Mouse (Mus musculus): ENCODE data around the gene Ccdc8. TPM values are rescaled to one million over a fixed set of nuclear protein-coding genes. Genes with fewer than 3 reads are reported as not detected.

The Ccdc8 gene
- polyA plus RNA-seq, 1 experiment from 2014 or later = 1.1 TPM

DNA sequence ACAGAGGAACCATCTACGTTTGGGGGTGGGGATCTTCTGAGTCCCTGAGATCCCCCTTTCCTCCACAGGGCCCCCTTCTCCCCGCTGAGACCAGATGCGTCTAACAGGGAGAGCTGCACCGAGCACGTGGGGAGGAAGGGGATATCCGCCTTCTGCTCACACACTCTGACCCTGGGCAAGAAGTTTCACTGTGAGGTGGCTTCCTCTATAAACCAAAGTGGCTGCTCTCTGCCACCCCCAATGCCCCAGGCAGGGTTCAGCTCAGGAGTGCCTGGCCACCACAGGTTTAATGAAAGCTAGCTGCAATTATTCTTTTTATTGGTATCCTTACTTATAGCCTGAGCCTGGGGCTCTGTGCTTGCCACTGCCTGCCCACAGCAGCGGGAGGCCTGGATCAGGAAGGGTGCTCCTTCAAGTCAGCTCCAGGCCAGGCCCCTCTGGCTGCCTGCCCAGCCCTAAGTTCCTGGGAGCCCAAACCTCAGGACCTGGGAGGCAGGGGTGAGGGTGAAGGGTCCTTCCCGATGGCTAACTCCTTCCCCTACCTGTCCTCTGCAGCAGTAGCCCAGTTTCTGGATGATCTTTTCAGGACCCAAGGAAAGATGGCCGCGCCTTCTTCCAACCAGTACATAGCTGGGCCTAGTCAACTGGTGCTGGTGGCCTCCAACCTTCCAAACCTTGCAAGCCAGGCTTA lies 32.5 kb downstream of the Ccdc8 start:
- peaks cover 53% of the 10 kb centered on the region for H3K4me1 ChIP-seq (ENCODE audit: insufficient read depth)
- 45% methylated on average over 9 of the region's 10 CpGs for WGBS (ENCODE audit: insufficient replicate concordance)
- H3K9me3 ChIP-seq (ENCODE audit: low read length) = no peaks in the 10 kb centered on the region
- no peak overlapping the region for H3K4me3 ChIP-seq (ENCODE audit: low read depth, low read length)
- TF ChIP-seq EP300 (IDR thresholded peaks at IDR 0.05; ENCODE audit: low read depth) = no peak
- no peak for TF ChIP-seq CTCF (IDR thresholded peaks at IDR 0.05; ENCODE audit: low read depth)
- H3K27ac ChIP-seq (ENCODE audit: low read depth) = peak overlapping the region; percentile 76
- ATAC-seq (no peak), DNase-seq (no peak)
- peak overlapping the region; percentile 84 for H3K4me2 ChIP-seq (ENCODE audit: low read depth, low read length)
- no peaks in the 10 kb centered on the region for H3K27me3 ChIP-seq (ENCODE audit: insufficient read depth, low read length)
- peaks cover 23% of the 10 kb centered on the region for H3K36me3 ChIP-seq (replicated peaks; ENCODE audit: insufficient read depth, low read length)
- H3K9ac ChIP-seq (replicated peaks) = peak overlapping the region; percentile 42

- Histone ChIP-seq H3K4me1 (ENCODE audit: insufficient read depth) (peaks cover 53% of the 10 kb centered on the region), H3K36me3 (replicated peaks; ENCODE audit: insufficient read depth, low read length) (peaks cover 20% of the 10 kb centered on the region), H3K4me3 (ENCODE audit: low read depth, low read length) (no peak overlapping the region), H3K27me3 (ENCODE audit: insufficient read depth, low read length) (no peaks in the 10 kb centered on the region), H3K27ac (ENCODE audit: low read depth) (peak overlapping the region; percentile 76), H3K9ac (replicated peaks) (peak overlapping the region; percentile 21; the same call in 1 of the 2 replicates), H3K4me2 (ENCODE audit: low read depth, low read length) (peak overlapping the region; percentile 84), H3K9me3 (ENCODE audit: low read length) (no peaks in the 10 kb centered on the region)
- no peak for DNase-seq
- ATAC-seq = no peak
- WGBS (ENCODE audit: insufficient replicate concordance) = 30% methylated on average over 4 of the region's 4 CpGs
- TF ChIP-seq CTCF (IDR thresholded peaks at IDR 0.05; ENCODE audit: low read depth) (no peak), EP300 (IDR thresholded peaks at IDR 0.05; ENCODE audit: low read depth) (no peak)
Measured at GRCm38 (mm10) chr7:17025505-17025894, 33.0 kb downstream of the Ccdc8 start.

DNA sequence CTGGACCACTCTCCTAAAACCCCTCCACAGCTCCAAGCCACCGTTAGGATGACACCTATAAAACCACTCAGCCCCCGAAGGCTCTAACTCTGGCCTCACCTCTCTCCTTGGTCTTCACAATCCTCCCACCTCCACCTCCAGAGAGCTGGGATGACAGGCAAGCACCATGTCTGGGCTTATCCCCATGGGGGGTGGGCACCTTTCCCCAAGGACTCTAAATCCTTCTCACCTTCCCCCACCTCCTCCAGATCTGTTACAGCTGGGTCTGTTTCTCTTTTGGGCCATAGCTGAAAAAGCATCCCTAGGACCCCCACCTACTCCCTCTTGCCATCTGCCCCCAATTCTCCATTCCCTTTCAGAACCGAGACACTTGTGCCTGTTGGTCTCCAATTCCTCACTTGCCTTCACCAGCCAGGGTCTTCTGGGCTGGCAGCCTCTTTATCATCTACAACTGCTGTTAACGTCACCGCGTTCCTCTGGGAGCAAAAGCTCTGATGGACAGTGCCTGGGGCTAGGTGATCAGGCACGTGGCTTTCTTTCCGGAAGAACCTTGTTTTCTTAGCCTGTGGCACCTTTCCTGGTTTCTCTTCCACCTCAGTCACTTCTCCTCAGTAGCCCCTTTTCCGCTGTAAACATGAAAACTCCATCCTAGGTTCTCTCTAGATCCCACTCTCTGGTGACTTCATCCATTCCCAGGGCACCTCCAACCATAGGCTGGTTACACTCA lies 33.6 kb downstream of the Ccdc8 start:
- DNase-seq (no peak), ATAC-seq (no peak)
- TF ChIP-seq EP300 (IDR thresholded peaks at IDR 0.05; ENCODE audit: low read depth) = no peak
- no peak for TF ChIP-seq CTCF (IDR thresholded peaks at IDR 0.05; ENCODE audit: low read depth)
- peaks cover 17% of the 10 kb centered on the region for H3K36me3 ChIP-seq (replicated peaks; ENCODE audit: insufficient read depth, low read length)
- peak overlapping the region; percentile 92 for H3K4me3 ChIP-seq (ENCODE audit: low read depth, low read length)
- no peaks in the 10 kb centered on the region for H3K27me3 ChIP-seq (ENCODE audit: insufficient read depth, low read length)
- H3K4me1 ChIP-seq (ENCODE audit: insufficient read depth) = peaks cover 49% of the 10 kb centered on the region
- no peaks in the 10 kb centered on the region for H3K9me3 ChIP-seq (ENCODE audit: low read length)
- H3K9ac ChIP-seq (replicated peaks) = peak overlapping the region; percentile 85
- WGBS (ENCODE audit: insufficient replicate concordance) = 51% methylated on average over 9 of the region's 9 CpGs
- peak overlapping the region; percentile 84 for H3K4me2 ChIP-seq (ENCODE audit: low read depth, low read length)
- 0 out of 2 replicates have a peak overlapping the region, but pooled peaks have one; percentile 8 for H3K27ac ChIP-seq (ENCODE audit: low read depth)

GRCm38 (mm10) chr7:17026710-17027587 lies 34.4 kb downstream of the Ccdc8 start:
- Histone ChIP-seq H3K4me3 (ENCODE audit: low read depth, low read length) (peak overlapping the region; percentile 92), H3K9ac (replicated peaks) (peak overlapping the region; percentile 85), H3K36me3 (replicated peaks; ENCODE audit: insufficient read depth, low read length) (peaks cover 13% of the 10 kb centered on the region), H3K27me3 (ENCODE audit: insufficient read depth, low read length) (no peaks in the 10 kb centered on the region), H3K4me1 (ENCODE audit: insufficient read depth) (peaks cover 51% of the 10 kb centered on the region), H3K27ac (ENCODE audit: low read depth) (peak overlapping the region; percentile 88), H3K9me3 (ENCODE audit: low read length) (no peaks in the 10 kb centered on the region), H3K4me2 (ENCODE audit: low read depth, low read length) (peak overlapping the region; percentile 84)
- peak; percentile 71 for ATAC-seq
- TF ChIP-seq EP300 (IDR thresholded peaks at IDR 0.05; ENCODE audit: low read depth) = no peak
- TF ChIP-seq CTCF (IDR thresholded peaks at IDR 0.05; ENCODE audit: low read depth) = peak; percentile 83
- peak; percentile 80 for DNase-seq
- WGBS (ENCODE audit: insufficient replicate concordance) = 2% methylated on average over 24 of the region's 24 CpGs

GRCm38 (mm10) chr7:17027588-17028343 lies 35.3 kb downstream of the Ccdc8 start, which contains the start of gene Ppp5c:
Gene Ppp5c (minus strand): TSS chr7:17027924.
- no peaks in the 10 kb centered on the region for H3K9me3 ChIP-seq (ENCODE audit: low read length)
- H3K4me1 ChIP-seq (ENCODE audit: insufficient read depth) = peaks cover 51% of the 10 kb centered on the region
- peaks cover 12% of the 10 kb centered on the region; the same call in 1 of the 2 replicates for H3K36me3 ChIP-seq (replicated peaks; ENCODE audit: insufficient read depth, low read length)
- DNase-seq = peak; percentile 93
- H3K4me2 ChIP-seq (ENCODE audit: low read depth, low read length) = peak within 1 kb of the TSS; percentile 84
- no peaks in the 10 kb centered on the region for H3K27me3 ChIP-seq (ENCODE audit: insufficient read depth, low read length)
- H3K4me3 ChIP-seq (ENCODE audit: low read depth, low read length) = peak within 1 kb of the TSS; percentile 92
- H3K27ac ChIP-seq (ENCODE audit: low read depth) = peak within 1 kb of the TSS; percentile 88
- under 1% methylated on average over 54 of the region's 58 CpGs for WGBS (ENCODE audit: insufficient replicate concordance)
- peak; percentile 82 for ATAC-seq
- TF ChIP-seq CTCF (IDR thresholded peaks at IDR 0.05; ENCODE audit: low read depth) (no peak), EP300 (IDR thresholded peaks at IDR 0.05; ENCODE audit: low read depth) (no peak)
- H3K9ac ChIP-seq (replicated peaks) = peak within 1 kb of the TSS; percentile 85

Data from liver, postnatal 0 days (tissue).